Mouse (Mus musculus): Measurements from ENCODE around the gene Smtnl2.

GRCm38 (mm10) chr11:72455694-72456093, 44.2 kb upstream of the Smtnl2 start:
- TF ChIP-seq HCFC1 (IDR thresholded peaks at IDR 0.05; ENCODE audit: borderline replicate concordance, insufficient read depth, low read length) (no peak), CHD2 (IDR thresholded peaks at IDR 0.05; ENCODE audit: low read depth, low read length) (no peak), ZNF384 (IDR thresholded peaks at IDR 0.05; ENCODE audit: low read depth, low read length) (no peak)

Measured in ES-E14 (cell line).